Mouse (Mus musculus): ENCODE measurements around the gene H2afy2.

GRCm38 (mm10) chr10:61693563-61693962 lies 90.4 kb downstream of the H2afy2 start:
- no peak for TF ChIP-seq CTCF (IDR thresholded peaks at IDR 0.05; ENCODE audit: low read depth)
- TF ChIP-seq EP300 (IDR thresholded peaks at IDR 0.05; ENCODE audit: low read depth) = no peak
